ENCODE assay signal across 11 mouse cellular contexts in genomic region chr9:62781965-62782364, GRCm38 (mm10). TPM values are rescaled to one million over a fixed set of nuclear protein-coding genes. Genes with fewer than 3 reads are reported as not detected.
DNase-seq lines count a peak whose midpoint lies in the region; ATAC-seq and TF ChIP-seq lines count a peak whose summit lies in the region.
"Had no signal": no experiment of that assay in that cellular context is flagged by ENCODE, and none has a peak within 500 bp of the region (broad histone marks: within the 10 kb centered on the region; RNA-seq: fewer than 3 reads in every experiment).

No protein-coding gene starts in this region.

- no peaks in the 10 kb centered on the region for H3K9me3 ChIP-seq in heart, embryonic 11.5 days (replicated peaks; ENCODE audit: control insufficient read depth, low read length)
- no peaks in the 10 kb centered on the region for H3K9me3 ChIP-seq in midbrain, embryonic 14.5 days (ENCODE audit: control insufficient read depth, low read length)
- H3K9me3 ChIP-seq in midbrain, embryonic 13.5 days = no peaks in the 10 kb centered on the region
- H3K9me3 ChIP-seq in kidney, embryonic 14.5 days (ENCODE audit: control insufficient read depth, low read length) = no peaks in the 10 kb centered on the region
- no peaks in the 10 kb centered on the region for H3K9me3 ChIP-seq in intestine, embryonic 16.5 days (ENCODE audit: control insufficient read depth, low read length)
- H3K9me3 ChIP-seq: heart, embryonic 15.5 days had no signal

- DNase-seq in heart, adult 11 months = peak; percentile 93
- peak; percentile 29 for DNase-seq in midbrain, embryonic 14.5 days
- no peak for DNase-seq in right cerebral cortex, postnatal 4 days
- DNase-seq: liver, postnatal 0 days; right cerebral cortex, postnatal 25 days had no signal

- H3K9ac ChIP-seq in heart, embryonic 11.5 days (ENCODE audit: low read depth, low read length) = no peak overlapping the region
- H3K9ac ChIP-seq in midbrain, embryonic 14.5 days (replicated peaks; ENCODE audit: low read length) = no peak overlapping the region
- H3K9ac ChIP-seq in midbrain, embryonic 13.5 days (replicated peaks) = no peak overlapping the region
- no peak overlapping the region for H3K9ac ChIP-seq in kidney, embryonic 14.5 days (ENCODE audit: low read depth, low read length)
- H3K9ac ChIP-seq in intestine, embryonic 16.5 days (ENCODE audit: low read depth, low read length) = no peak overlapping the region
- H3K9ac ChIP-seq: heart, embryonic 15.5 days; liver, postnatal 0 days had no signal

- H3K36me3 ChIP-seq in heart, embryonic 11.5 days (ENCODE audit: control insufficient read depth, insufficient read depth, low read length) = no peaks in the 10 kb centered on the region
- no peaks in the 10 kb centered on the region for H3K36me3 ChIP-seq in midbrain, embryonic 14.5 days (ENCODE audit: control insufficient read depth, insufficient read depth, low read length)
- H3K36me3 ChIP-seq in midbrain, embryonic 13.5 days = no peaks in the 10 kb centered on the region
- H3K36me3 ChIP-seq in kidney, embryonic 14.5 days (ENCODE audit: control insufficient read depth, insufficient read depth, low read length) = no peaks in the 10 kb centered on the region
- no peaks in the 10 kb centered on the region for H3K36me3 ChIP-seq in intestine, embryonic 16.5 days (ENCODE audit: control insufficient read depth, insufficient read depth, low read length)
- H3K36me3 ChIP-seq: heart, embryonic 15.5 days had no signal

- no peak for TF ChIP-seq CTCF in olfactory bulb, adult 2 months (IDR thresholded peaks at IDR 0.05; ENCODE audit: insufficient read depth, low read depth, low read length)

- 58% methylated on average over 3 of the region's 3 CpGs for WGBS in heart, embryonic 11.5 days (ENCODE audit: insufficient replicate concordance)
- WGBS in midbrain, embryonic 14.5 days = 28% methylated on average over 3 of the region's 3 CpGs
- 28% methylated on average over 3 of the region's 3 CpGs for WGBS in midbrain, embryonic 13.5 days
- 47% methylated on average over 3 of the region's 3 CpGs for whole genome bisulfite sequencing in kidney, embryonic 14.5 days
- WGBS in olfactory bulb, adult 2 months = 30% methylated on average over 3 of the region's 3 CpGs
- WGBS in intestine, embryonic 16.5 days = 68% methylated on average over 3 of the region's 3 CpGs

- no peaks in the 10 kb centered on the region for H3K27me3 ChIP-seq in heart, embryonic 11.5 days (ENCODE audit: control insufficient read depth, insufficient read depth, low read length)
- no peaks in the 10 kb centered on the region for H3K27me3 ChIP-seq in midbrain, embryonic 14.5 days (ENCODE audit: control insufficient read depth, insufficient read depth, low read length)
- H3K27me3 ChIP-seq in midbrain, embryonic 13.5 days = no peaks in the 10 kb centered on the region
- no peaks in the 10 kb centered on the region for H3K27me3 ChIP-seq in kidney, embryonic 14.5 days (ENCODE audit: control insufficient read depth, insufficient read depth, low read length)
- no peaks in the 10 kb centered on the region for H3K27me3 ChIP-seq in intestine, embryonic 16.5 days (replicated peaks; ENCODE audit: control insufficient read depth, insufficient read depth, low read length)
- H3K27me3 ChIP-seq: heart, embryonic 15.5 days had no signal

- H3K4me3 ChIP-seq in heart, embryonic 11.5 days (ENCODE audit: low read depth, low read length) = no peak overlapping the region
- H3K4me3 ChIP-seq in midbrain, embryonic 14.5 days (replicated peaks; ENCODE audit: low read depth, low read length) = no peak overlapping the region
- H3K4me3 ChIP-seq in midbrain, embryonic 13.5 days (replicated peaks) = no peak overlapping the region
- no peak overlapping the region for H3K4me3 ChIP-seq in kidney, embryonic 14.5 days (ENCODE audit: low read length)
- no peak overlapping the region for H3K4me3 ChIP-seq in olfactory bulb, adult 2 months (ENCODE audit: insufficient read depth, low read depth, low read length)
- H3K4me3 ChIP-seq in intestine, embryonic 16.5 days (ENCODE audit: low read length) = no peak overlapping the region
- H3K4me3 ChIP-seq: heart, embryonic 15.5 days had no signal

- no peak overlapping the region for H3K27ac ChIP-seq in heart, embryonic 11.5 days (ENCODE audit: low read depth, low read length)
- H3K27ac ChIP-seq in midbrain, embryonic 14.5 days (replicated peaks; ENCODE audit: low read depth, low read length) = no peak overlapping the region
- H3K27ac ChIP-seq in midbrain, embryonic 13.5 days = no peak overlapping the region
- no peak overlapping the region for H3K27ac ChIP-seq in kidney, embryonic 14.5 days (ENCODE audit: low read depth, low read length)
- peak overlapping the region; percentile 98 for H3K27ac ChIP-seq in olfactory bulb, adult 2 months (ENCODE audit: insufficient read depth, low read depth, low read length)
- no peak overlapping the region for H3K27ac ChIP-seq in intestine, embryonic 16.5 days (ENCODE audit: low read length)
- H3K27ac ChIP-seq: heart, embryonic 15.5 days had no signal

- H3K4me1 ChIP-seq in heart, embryonic 11.5 days (ENCODE audit: control insufficient read depth, insufficient read depth, low read length) = peaks cover 14% of the 10 kb centered on the region
- peaks cover 19% of the 10 kb centered on the region for H3K4me1 ChIP-seq in midbrain, embryonic 14.5 days (ENCODE audit: control insufficient read depth, insufficient read depth, low read length)
- H3K4me1 ChIP-seq in midbrain, embryonic 13.5 days (replicated peaks) = peaks cover 26% of the 10 kb centered on the region
- H3K4me1 ChIP-seq in kidney, embryonic 14.5 days (ENCODE audit: control insufficient read depth, insufficient read depth, low read length) = peaks cover 18% of the 10 kb centered on the region
- H3K4me1 ChIP-seq in olfactory bulb, adult 2 months (ENCODE audit: control insufficient read depth, insufficient read depth, low read length) = peaks cover 51% of the 10 kb centered on the region
- 0 out of 2 replicates have a peak, but pooled peaks cover 3% of the 10 kb centered on the region for H3K4me1 ChIP-seq in intestine, embryonic 16.5 days (ENCODE audit: control insufficient read depth, insufficient read depth, low read length)

- no peak overlapping the region for H3K4me2 ChIP-seq in heart, embryonic 11.5 days
- no peak overlapping the region for H3K4me2 ChIP-seq in midbrain, embryonic 14.5 days (ENCODE audit: low read length)
- no peak overlapping the region for H3K4me2 ChIP-seq in midbrain, embryonic 13.5 days (replicated peaks)
- H3K4me2 ChIP-seq in kidney, embryonic 14.5 days (replicated peaks; ENCODE audit: low read depth, low read length) = no peak overlapping the region
- no peak overlapping the region for H3K4me2 ChIP-seq in intestine, embryonic 16.5 days (ENCODE audit: low read depth, low read length)
- H3K4me2 ChIP-seq: heart, embryonic 15.5 days had no signal

- no peak for TF ChIP-seq POLR2A in olfactory bulb, adult 2 months (IDR thresholded peaks at IDR 0.05; ENCODE audit: insufficient read depth, low read depth, low read length)

- ATAC-seq in heart, embryonic 11.5 days (replicated peaks; ENCODE audit: insufficient number of reproducible peaks, low FRiP score, low TSS enrichment) = no peak
- no peak for ATAC-seq in midbrain, embryonic 14.5 days (ENCODE audit: low FRiP score, low TSS enrichment)
- ATAC-seq in midbrain, embryonic 13.5 days = no peak
- ATAC-seq in kidney, embryonic 14.5 days (ENCODE audit: low FRiP score, low TSS enrichment) = peak; percentile 50; the same call in 1 of the 2 replicates
- no peak for ATAC-seq in intestine, embryonic 16.5 days
- ATAC-seq: liver, postnatal 0 days had no signal

RNA-seq across cellular contexts. Expression of gene Fem1b, which starts 29.8 kb away (rescaled TPM):
- polyA plus RNA-seq in heart, embryonic 11.5 days (2014; fragmentation: Nextera tagmentation; extraction: Ambion mirVana) = 22.1 and 25.0 TPM in 2 replicates
- 71.5 and 103 TPM in 2 replicates for polyA plus RNA-seq in midbrain, embryonic 14.5 days (2014; fragmentation: Nextera tagmentation; extraction: Ambion mirVana)
- 56.2 and 58.1 TPM in 2 replicates for polyA plus RNA-seq in midbrain, embryonic 13.5 days (2015; fragmentation: Nextera tagmentation; extraction: Ambion mirVana)
- polyA plus RNA-seq in kidney, embryonic 14.5 days (2014; fragmentation: Nextera tagmentation; extraction: Ambion mirVana) = 20.8 and 38.2 TPM in 2 replicates
- not detected in 2 replicates for polyA plus RNA-seq in olfactory bulb, adult 2 months (2012; ENCODE audit: insufficient read depth, insufficient read length, low replicate concordance, missing spikeins)
- polyA plus RNA-seq in intestine, embryonic 16.5 days (2015; fragmentation: Nextera tagmentation; extraction: Ambion mirVana) = 12.2 and 12.5 TPM in 2 replicates

RNA-seq across cellular contexts. Expression of gene Cln6, which starts 56.6 kb away (rescaled TPM):
- 17.9 and 21.0 TPM in 2 replicates for polyA plus RNA-seq in heart, embryonic 11.5 days (2014; fragmentation: Nextera tagmentation; extraction: Ambion mirVana)
- polyA plus RNA-seq in midbrain, embryonic 14.5 days (2014; fragmentation: Nextera tagmentation; extraction: Ambion mirVana) = 3.1 and 5.2 TPM in 2 replicates
- 4.6 and 5.7 TPM in 2 replicates for polyA plus RNA-seq in midbrain, embryonic 13.5 days (2015; fragmentation: Nextera tagmentation; extraction: Ambion mirVana)
- 21.7 and 28.2 TPM in 2 replicates for polyA plus RNA-seq in kidney, embryonic 14.5 days (2014; fragmentation: Nextera tagmentation; extraction: Ambion mirVana)
- polyA plus RNA-seq in olfactory bulb, adult 2 months (2012; ENCODE audit: insufficient read depth, insufficient read length, low replicate concordance, missing spikeins) = not detected in 2 replicates
- 34.9 and 40.2 TPM in 2 replicates for polyA plus RNA-seq in intestine, embryonic 16.5 days (2015; fragmentation: Nextera tagmentation; extraction: Ambion mirVana)
